In the genomic region with DNA sequence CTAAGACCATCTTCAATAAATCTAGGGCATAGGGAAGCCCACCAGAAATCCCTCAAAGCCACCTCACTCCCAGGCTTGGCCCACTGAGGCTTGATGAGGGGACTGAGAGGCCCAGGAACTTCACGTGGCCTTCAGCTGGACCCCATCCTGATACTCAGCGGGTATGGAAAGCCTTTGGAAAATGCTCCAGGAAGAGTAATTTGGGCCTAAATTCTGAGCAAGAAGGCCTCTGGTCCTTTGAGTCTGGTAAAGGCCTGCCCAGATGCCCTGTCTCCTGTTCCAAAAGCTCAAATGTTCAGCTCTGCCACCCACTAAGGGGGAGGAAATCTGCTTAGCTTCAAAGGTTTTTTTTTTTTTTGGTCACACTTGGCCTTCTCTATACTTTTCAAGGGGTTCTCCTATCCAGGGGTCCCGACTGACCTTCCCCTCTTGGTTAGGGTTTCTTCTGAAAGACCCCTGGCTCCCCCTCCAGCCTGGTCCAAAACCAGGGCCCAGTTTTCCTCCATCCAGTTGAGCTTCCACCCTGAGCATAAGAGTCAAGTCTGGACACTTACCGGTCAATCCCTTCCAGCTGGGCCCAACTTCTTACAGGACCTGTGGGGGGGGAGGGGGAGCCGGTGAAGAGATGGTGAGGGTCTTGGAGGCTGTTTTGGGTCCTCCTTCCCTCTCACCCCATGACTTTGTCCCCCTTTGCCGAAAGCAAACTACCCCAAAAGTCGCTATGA, we compare ENCODE assay signal across 14 mouse cellular contexts. TPM values are rescaled to one million over a fixed set of nuclear protein-coding genes. Genes with fewer than 3 reads are reported as not detected.
DNase-seq lines count a peak whose midpoint lies in the region; ATAC-seq and TF ChIP-seq lines count a peak whose summit lies in the region.
"Had no signal": no experiment of that assay in that cellular context is flagged by ENCODE, and none has a peak within 500 bp of the region (broad histone marks: within the 10 kb centered on the region; RNA-seq: fewer than 3 reads in every experiment).

No protein-coding gene starts in this region.

- peak overlapping the region; percentile 94 for H3K27ac ChIP-seq in lung, postnatal 0 days (ENCODE audit: low read length)
- H3K27ac ChIP-seq in intestine, embryonic 16.5 days (ENCODE audit: low read length), result peak overlapping the region; percentile 81
- H3K27ac ChIP-seq in limb, embryonic 11.5 days (replicated peaks; ENCODE audit: low read depth, low read length), result no peak overlapping the region
- H3K27ac ChIP-seq in stomach, postnatal 0 days (replicated peaks), result peak overlapping the region; percentile 86
- H3K27ac ChIP-seq: forebrain, embryonic 12.5 days; liver, embryonic 14.5 days; midbrain, embryonic 15.5 days had no signal

- peak overlapping the region; percentile 26 for H3K9ac ChIP-seq in lung, postnatal 0 days (replicated peaks; ENCODE audit: low read depth)
- peak overlapping the region; percentile 81 for H3K9ac ChIP-seq in intestine, embryonic 16.5 days (ENCODE audit: low read depth, low read length)
- H3K9ac ChIP-seq in limb, embryonic 11.5 days (ENCODE audit: low read length), result no peak overlapping the region
- H3K9ac ChIP-seq in stomach, postnatal 0 days (ENCODE audit: low read length), result peak overlapping the region; percentile 64
- H3K9ac ChIP-seq: forebrain, embryonic 12.5 days; liver, embryonic 14.5 days; midbrain, embryonic 15.5 days had no signal

- no peak for ATAC-seq in lung, postnatal 0 days
- ATAC-seq in intestine, embryonic 16.5 days, result no peak
- no peak for ATAC-seq in limb, embryonic 11.5 days (ENCODE audit: insufficient number of reproducible peaks, low FRiP score, low TSS enrichment, low read depth)
- no peak for ATAC-seq in stomach, postnatal 0 days (ENCODE audit: low FRiP score, low TSS enrichment)
- no peak for ATAC-seq in cerebellum, adult (ENCODE audit: insufficient number of reproducible peaks, low FRiP score, low TSS enrichment)
- ATAC-seq: midbrain, embryonic 15.5 days had no signal

- H3K27me3 ChIP-seq in lung, postnatal 0 days (replicated peaks; ENCODE audit: insufficient read depth, low read length), result peaks cover 15% of the 10 kb centered on the region; the same call in 1 of the 2 replicates
- peaks cover 8% of the 10 kb centered on the region; the same call in 1 of the 2 replicates for H3K27me3 ChIP-seq in intestine, embryonic 16.5 days (replicated peaks; ENCODE audit: control insufficient read depth, insufficient read depth, low read length)
- H3K27me3 ChIP-seq in limb, embryonic 11.5 days (ENCODE audit: control insufficient read depth, insufficient read depth, low read length), result peaks cover 92% of the 10 kb centered on the region
- H3K27me3 ChIP-seq in stomach, postnatal 0 days (ENCODE audit: control insufficient read depth, insufficient read depth, low read length), result no peaks in the 10 kb centered on the region

- DNase-seq in lung, postnatal 0 days (ENCODE audit: low spot score), result peak; percentile 13
- DNase-seq in lung, postnatal 10 days, result no peak
- no peak for DNase-seq in limb, embryonic 11.5 days (ENCODE audit: low spot score)
- DNase-seq in stomach, postnatal 0 days (ENCODE audit: low spot score), result no peak
- DNase-seq in right cerebral cortex, postnatal 14 days, result no peak
- DNase-seq: adrenal gland, postnatal 10 days; cerebellum, adult 11-12 months; gastrocnemius, postnatal 36 days had no signal

- H3K4me3 ChIP-seq in lung, postnatal 0 days (ENCODE audit: low read depth, low read length), result peak overlapping the region; percentile 12; the same call in 1 of the 2 replicates
- peak overlapping the region; percentile 50 for H3K4me3 ChIP-seq in intestine, embryonic 16.5 days (ENCODE audit: low read length)
- no peak overlapping the region for H3K4me3 ChIP-seq in limb, embryonic 11.5 days (ENCODE audit: low read depth, low read length)
- H3K4me3 ChIP-seq in stomach, postnatal 0 days (ENCODE audit: low read depth, low read length), result peak overlapping the region; percentile 52
- H3K4me3 ChIP-seq: forebrain, embryonic 12.5 days; midbrain, embryonic 15.5 days had no signal

- no peak for TF ChIP-seq CTCF in lung, postnatal 0 days (IDR thresholded peaks at IDR 0.05)
- TF ChIP-seq CTCF in stomach, postnatal 0 days (IDR thresholded peaks at IDR 0.05; ENCODE audit: low read depth), result no peak

- H3K4me1 ChIP-seq in lung, postnatal 0 days (ENCODE audit: insufficient read depth, low read depth, low read length), result peaks cover 11% of the 10 kb centered on the region; the same call in 1 of the 2 replicates
- H3K4me1 ChIP-seq in intestine, embryonic 16.5 days (ENCODE audit: control insufficient read depth, insufficient read depth, low read length), result peaks cover 29% of the 10 kb centered on the region
- peaks cover 18% of the 10 kb centered on the region; the same call in 1 of the 2 replicates for H3K4me1 ChIP-seq in limb, embryonic 11.5 days (ENCODE audit: control insufficient read depth, insufficient read depth, low read length)
- no peaks in the 10 kb centered on the region for H3K4me1 ChIP-seq in stomach, postnatal 0 days (replicated peaks; ENCODE audit: control insufficient read depth, insufficient read depth)

- WGBS in lung, postnatal 0 days, result 35% methylated on average over 7 of the region's 7 CpGs
- 20% methylated on average over 7 of the region's 7 CpGs for WGBS in intestine, embryonic 16.5 days
- WGBS in limb, embryonic 11.5 days, result 6% methylated on average over 7 of the region's 7 CpGs
- 35% methylated on average over 7 of the region's 7 CpGs for WGBS in stomach, postnatal 0 days

- no peak for TF ChIP-seq EP300 in lung, postnatal 0 days (IDR thresholded peaks at IDR 0.05)
- no peak for TF ChIP-seq EP300 in stomach, postnatal 0 days (optimal IDR thresholded peaks at IDR 0.05)

- no peaks in the 10 kb centered on the region for H3K9me3 ChIP-seq in lung, postnatal 0 days (ENCODE audit: low read length)
- no peaks in the 10 kb centered on the region for H3K9me3 ChIP-seq in intestine, embryonic 16.5 days (ENCODE audit: control insufficient read depth, low read length)
- H3K9me3 ChIP-seq in limb, embryonic 11.5 days (ENCODE audit: control insufficient read depth, low read length), result no peaks in the 10 kb centered on the region
- H3K9me3 ChIP-seq in stomach, postnatal 0 days (ENCODE audit: control insufficient read depth, low read length), result no peaks in the 10 kb centered on the region
- H3K9me3 ChIP-seq: forebrain, embryonic 12.5 days; midbrain, embryonic 15.5 days had no signal

- no peaks in the 10 kb centered on the region for H3K36me3 ChIP-seq in lung, postnatal 0 days (ENCODE audit: insufficient read depth, low read length)
- H3K36me3 ChIP-seq in intestine, embryonic 16.5 days (ENCODE audit: control insufficient read depth, insufficient read depth, low read length), result no peaks in the 10 kb centered on the region
- H3K36me3 ChIP-seq in limb, embryonic 11.5 days (ENCODE audit: control insufficient read depth, insufficient read depth, low read length), result no peaks in the 10 kb centered on the region
- no peaks in the 10 kb centered on the region for H3K36me3 ChIP-seq in stomach, postnatal 0 days (ENCODE audit: control insufficient read depth, insufficient read depth, low read length)
- H3K36me3 ChIP-seq: forebrain, embryonic 12.5 days; midbrain, embryonic 15.5 days had no signal

- H3K4me2 ChIP-seq in lung, postnatal 0 days (replicated peaks; ENCODE audit: low read depth, low read length), result peak overlapping the region; percentile 73
- H3K4me2 ChIP-seq in intestine, embryonic 16.5 days (ENCODE audit: low read depth, low read length), result peak overlapping the region; percentile 79
- H3K4me2 ChIP-seq in limb, embryonic 11.5 days (ENCODE audit: low read depth, severe bottlenecking), result peak overlapping the region; percentile 20; the same call in 1 of the 2 replicates
- peak overlapping the region; percentile 72 for H3K4me2 ChIP-seq in stomach, postnatal 0 days (replicated peaks; ENCODE audit: low read depth)
- H3K4me2 ChIP-seq: forebrain, embryonic 12.5 days; midbrain, embryonic 15.5 days had no signal

RNA-seq across cellular contexts. Expression of gene Hoxb5, which starts 3.2 kb away (rescaled TPM):
- polyA plus RNA-seq in lung, postnatal 0 days (2015; fragmentation: Nextera tagmentation; extraction: Ambion mirVana), result 16.8 and 17.3 TPM in 2 replicates
- 26.4 and 28.7 TPM in 2 replicates for polyA plus RNA-seq in intestine, embryonic 16.5 days (2015; fragmentation: Nextera tagmentation; extraction: Ambion mirVana)
- polyA plus RNA-seq in limb, embryonic 11.5 days (2014; fragmentation: Nextera tagmentation; extraction: Ambion mirVana), result 2.1 and 2.6 TPM in 2 replicates
- 7.5 and 8.2 TPM in 2 replicates for polyA plus RNA-seq in stomach, postnatal 0 days (2015; fragmentation: Nextera tagmentation; extraction: Ambion mirVana)
- polyA plus RNA-seq: forebrain, embryonic 12.5 days had no signal

RNA-seq across cellular contexts. Expression of gene Hoxb4, which starts 11.7 kb away (rescaled TPM):
- polyA plus RNA-seq in lung, postnatal 0 days (2015; fragmentation: Nextera tagmentation; extraction: Ambion mirVana), result 2.6 and 3.0 TPM in 2 replicates
- polyA plus RNA-seq in intestine, embryonic 16.5 days (2015; fragmentation: Nextera tagmentation; extraction: Ambion mirVana), result 1.8 and 2.0 TPM in 2 replicates
- 0.33 and 0.45 TPM in 2 replicates for polyA plus RNA-seq in limb, embryonic 11.5 days (2014; fragmentation: Nextera tagmentation; extraction: Ambion mirVana)
- 1.2 and 1.6 TPM in 2 replicates for polyA plus RNA-seq in stomach, postnatal 0 days (2015; fragmentation: Nextera tagmentation; extraction: Ambion mirVana)
- polyA plus RNA-seq: forebrain, embryonic 12.5 days; midbrain, embryonic 15.5 days had no signal

RNA-seq across cellular contexts. Expression of gene Hoxb6, which starts 14.1 kb away (rescaled TPM):
- polyA plus RNA-seq in lung, postnatal 0 days (2015; fragmentation: Nextera tagmentation; extraction: Ambion mirVana), result 7.3 and 7.4 TPM in 2 replicates
- 11.1 and 11.3 TPM in 2 replicates for polyA plus RNA-seq in intestine, embryonic 16.5 days (2015; fragmentation: Nextera tagmentation; extraction: Ambion mirVana)
- 1.9 and 2.8 TPM in 2 replicates for polyA plus RNA-seq in limb, embryonic 11.5 days (2014; fragmentation: Nextera tagmentation; extraction: Ambion mirVana)
- polyA plus RNA-seq in stomach, postnatal 0 days (2015; fragmentation: Nextera tagmentation; extraction: Ambion mirVana), result 6.9 and 7.9 TPM in 2 replicates
- polyA plus RNA-seq: forebrain, embryonic 12.5 days; heart, embryonic 14.5 days had no signal

RNA-seq across cellular contexts. Expression of gene Hoxb3, which starts 16.8 kb away (rescaled TPM):
- 1.5 and 2.2 TPM in 2 replicates for polyA plus RNA-seq in lung, postnatal 0 days (2015; fragmentation: Nextera tagmentation; extraction: Ambion mirVana)
- polyA plus RNA-seq in intestine, embryonic 16.5 days (2015; fragmentation: Nextera tagmentation; extraction: Ambion mirVana), result 1.4 and 1.5 TPM in 2 replicates
- polyA plus RNA-seq in limb, embryonic 11.5 days (2014; fragmentation: Nextera tagmentation; extraction: Ambion mirVana), result 0.68 and 0.78 TPM in 2 replicates
- polyA plus RNA-seq in stomach, postnatal 0 days (2015; fragmentation: Nextera tagmentation; extraction: Ambion mirVana), result 0.94 and 0.97 TPM in 2 replicates
- polyA plus RNA-seq: forebrain, embryonic 12.5 days; midbrain, embryonic 15.5 days had no signal

RNA-seq across cellular contexts. Expression of gene Hoxb7, which starts 19.9 kb away (rescaled TPM):
- 1.3 and 1.9 TPM in 2 replicates for polyA plus RNA-seq in lung, postnatal 0 days (2015; fragmentation: Nextera tagmentation; extraction: Ambion mirVana)
- polyA plus RNA-seq in intestine, embryonic 16.5 days (2015; fragmentation: Nextera tagmentation; extraction: Ambion mirVana), result 10.0 and 11.3 TPM in 2 replicates
- polyA plus RNA-seq in limb, embryonic 11.5 days (2014; fragmentation: Nextera tagmentation; extraction: Ambion mirVana), result 3.7 and 4.3 TPM in 2 replicates
- 5.5 and 6.0 TPM in 2 replicates for polyA plus RNA-seq in stomach, postnatal 0 days (2015; fragmentation: Nextera tagmentation; extraction: Ambion mirVana)
- polyA plus RNA-seq: forebrain, embryonic 12.5 days; heart, embryonic 14.5 days; midbrain, embryonic 15.5 days had no signal

Comparison
In these comparisons a context has a peak if more than half of its experiments do, and no peak if none do; other contexts are left out.
1. H3K4me2 ChIP-seq: peak in every context shown above with its lines; median percentile 79 in intestine, embryonic 16.5 days; 73 in lung, postnatal 0 days; 72 in stomach, postnatal 0 days; 20 in limb, embryonic 11.5 days.